Mouse (Mus musculus): ENCODE data around the gene D1Pas1. TPM values are rescaled to one million over a fixed set of nuclear protein-coding genes. Genes with fewer than 3 reads are reported as not detected.

D1Pas1 gene
- total RNA-seq, 1 experiment = 13.9 TPM

DNA sequence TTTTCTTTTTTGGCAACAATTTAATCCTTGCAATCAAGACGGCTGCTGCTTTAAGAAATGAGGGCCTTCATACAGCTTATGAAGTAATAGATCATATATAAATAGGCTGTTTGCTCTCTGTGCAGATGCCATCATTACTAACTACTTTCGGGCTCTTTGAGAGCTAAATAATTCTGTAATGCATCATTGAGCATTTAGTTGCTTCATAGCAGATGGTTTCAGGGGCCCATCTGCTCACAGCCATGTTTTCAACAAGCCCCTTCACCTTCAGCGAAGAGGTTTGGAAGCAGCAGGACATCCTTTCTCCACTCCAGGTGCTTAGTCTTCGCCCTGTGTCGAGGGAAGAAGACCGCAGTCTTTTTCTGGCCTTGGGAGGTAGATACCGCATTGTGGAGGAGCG, 12.2 kb downstream of the D1Pas1 start:
- Histone ChIP-seq H3K9ac (ENCODE audit: insufficient read depth, low read depth, low read length, poor library complexity, severe bottlenecking) (no peak overlapping the region), H3K36me3 (ENCODE audit: control insufficient read depth, insufficient read depth, low read length, poor library complexity, severe bottlenecking) (no peaks in the 10 kb centered on the region), H3K27ac (ENCODE audit: insufficient read depth, low read depth, low read length, poor library complexity, severe bottlenecking) (no peak overlapping the region), H3K4me1 (ENCODE audit: control insufficient read depth in 2 of 2, insufficient read depth in 2 of 2, low read length in 2 of 2, poor library complexity in 1 of 2) (peaks cover 0 to 7% of the 10 kb centered on the region in 2 experiments; a peak in 1 of 4 replicates), H3K9me3 (ENCODE audit: control insufficient read depth, insufficient read depth, low read depth, low read length) (no peaks in the 10 kb centered on the region), H3K4me3 (ENCODE audit: insufficient read depth in 1 of 2, low read depth in 1 of 2, low read length in 2 of 2, poor library complexity in 1 of 2, severe bottlenecking in 1 of 2) (no peak overlapping the region)
- in situ Hi-C loops (cut with MboI; ENCODE audit: low sequenced_read_pairs in 2 of 2, unreplicated experiment in 2 of 2) = no loop called here
- no peak for DNase-seq (ENCODE audit: low read depth, low spot score)
- TF ChIP-seq ZNF384 (IDR thresholded peaks at IDR 0.05; ENCODE audit: low read depth, low read length) (no peak), MAFK (IDR thresholded peaks at IDR 0.05; ENCODE audit: insufficient read depth, low read depth, low read length) (no peak), ZC3H11A (IDR thresholded peaks at IDR 0.05; ENCODE audit: borderline replicate concordance, low read depth, low read length) (no peak), HCFC1 (IDR thresholded peaks at IDR 0.05; ENCODE audit: borderline replicate concordance, insufficient read depth, low read length) (no peak), CHD2 (IDR thresholded peaks at IDR 0.05; ENCODE audit: low read depth, low read length) (no peak)

DNA sequence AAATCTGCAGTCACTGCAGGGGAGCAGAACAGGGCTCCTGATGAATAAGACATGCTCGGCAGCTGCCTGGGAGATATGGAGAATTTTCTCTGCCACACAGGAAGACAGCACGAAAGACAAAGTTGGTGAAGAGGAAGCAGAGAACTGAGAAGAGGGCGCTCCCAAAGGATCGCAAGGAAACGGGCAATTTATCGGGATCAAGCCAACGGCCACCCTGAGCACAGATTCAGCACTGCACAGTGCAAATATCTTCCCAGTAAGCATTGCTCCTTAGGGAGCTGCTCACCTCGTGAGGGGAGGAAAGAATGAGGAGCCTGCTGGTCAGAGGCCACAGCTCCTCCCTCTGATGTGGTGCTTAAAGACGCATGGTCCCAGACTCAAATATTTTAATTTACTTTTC, 13.3 kb downstream of the D1Pas1 start:
- no peak for TF ChIP-seq ZC3H11A (IDR thresholded peaks at IDR 0.05; ENCODE audit: borderline replicate concordance, low read depth, low read length)
- no peak for TF ChIP-seq HCFC1 (IDR thresholded peaks at IDR 0.05; ENCODE audit: borderline replicate concordance, insufficient read depth, low read length)
- TF ChIP-seq MAFK (IDR thresholded peaks at IDR 0.05; ENCODE audit: insufficient read depth, low read depth, low read length) = no peak
- no peak for TF ChIP-seq ZNF384 (IDR thresholded peaks at IDR 0.05; ENCODE audit: low read depth, low read length)
- no peak for TF ChIP-seq CHD2 (IDR thresholded peaks at IDR 0.05; ENCODE audit: low read depth, low read length)
- no peak for DNase-seq (ENCODE audit: low read depth, low spot score)
- in situ Hi-C loops (cut with MboI; ENCODE audit: low sequenced_read_pairs in 2 of 2, unreplicated experiment in 2 of 2) = no loop called here
- Histone ChIP-seq H3K4me1 (ENCODE audit: control insufficient read depth in 2 of 2, insufficient read depth in 2 of 2, low read length in 2 of 2, poor library complexity in 1 of 2) (peaks cover 0 to 3% of the 10 kb centered on the region in 2 experiments; a peak in 1 of 4 replicates), H3K9ac (ENCODE audit: insufficient read depth, low read depth, low read length, poor library complexity, severe bottlenecking) (no peak overlapping the region), H3K36me3 (ENCODE audit: control insufficient read depth, insufficient read depth, low read length, poor library complexity, severe bottlenecking) (no peaks in the 10 kb centered on the region), H3K27ac (ENCODE audit: insufficient read depth, low read depth, low read length, poor library complexity, severe bottlenecking) (no peak overlapping the region), H3K4me3 (ENCODE audit: insufficient read depth in 1 of 2, low read depth in 1 of 2, low read length in 2 of 2, poor library complexity in 1 of 2, severe bottlenecking in 1 of 2) (no peak overlapping the region), H3K9me3 (ENCODE audit: control insufficient read depth, insufficient read depth, low read depth, low read length) (no peaks in the 10 kb centered on the region)

DNA sequence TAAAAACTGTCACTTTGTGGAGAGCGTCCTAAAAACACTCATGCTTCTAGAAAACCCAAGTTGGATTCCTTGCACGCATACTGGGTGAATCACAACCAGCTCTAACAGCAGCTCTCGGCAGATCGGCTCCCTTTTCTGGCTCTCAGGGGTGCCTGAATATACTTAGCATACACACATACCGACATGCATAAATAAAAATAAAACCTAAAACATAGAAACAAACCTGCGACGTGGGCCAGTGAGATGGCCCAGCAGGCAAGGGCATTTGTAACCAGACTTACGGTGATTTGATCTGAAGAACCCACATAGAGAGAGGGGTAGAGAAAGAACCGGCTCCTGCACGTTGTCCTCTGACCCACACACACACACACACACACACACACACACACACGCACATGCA, 17.9 kb downstream of the D1Pas1 start:
- no peak overlapping the region for H3K9ac ChIP-seq (ENCODE audit: insufficient read depth, low read depth, low read length, poor library complexity, severe bottlenecking)
- no peaks in the 10 kb centered on the region for H3K36me3 ChIP-seq (ENCODE audit: control insufficient read depth, insufficient read depth, low read length, poor library complexity, severe bottlenecking)
- in situ Hi-C loops (cut with MboI; ENCODE audit: low sequenced_read_pairs in 2 of 2, unreplicated experiment in 2 of 2) = no loop called here
- no peaks in the 10 kb centered on the region for H3K4me1 ChIP-seq (ENCODE audit: control insufficient read depth in 2 of 2, insufficient read depth in 2 of 2, low read length in 2 of 2, poor library complexity in 1 of 2)
- H3K4me3 ChIP-seq (ENCODE audit: insufficient read depth in 1 of 2, low read depth in 1 of 2, low read length in 2 of 2, poor library complexity in 1 of 2, severe bottlenecking in 1 of 2) = no peak overlapping the region
- H3K27ac ChIP-seq (ENCODE audit: insufficient read depth, low read depth, low read length, poor library complexity, severe bottlenecking) = no peak overlapping the region
- DNase-seq (ENCODE audit: low read depth, low spot score) = no peak
- TF ChIP-seq HCFC1 (IDR thresholded peaks at IDR 0.05; ENCODE audit: borderline replicate concordance, insufficient read depth, low read length) = no peak
- no peak for TF ChIP-seq ZNF384 (IDR thresholded peaks at IDR 0.05; ENCODE audit: low read depth, low read length)
- no peak for TF ChIP-seq CHD2 (IDR thresholded peaks at IDR 0.05; ENCODE audit: low read depth, low read length)
- TF ChIP-seq MAFK (IDR thresholded peaks at IDR 0.05; ENCODE audit: insufficient read depth, low read depth, low read length) = no peak
- no peak for TF ChIP-seq ZC3H11A (IDR thresholded peaks at IDR 0.05; ENCODE audit: borderline replicate concordance, low read depth, low read length)
- H3K9me3 ChIP-seq (ENCODE audit: control insufficient read depth, insufficient read depth, low read depth, low read length) = no peaks in the 10 kb centered on the region

GRCm38 (mm10) chr1:186986086-186986485, 18.9 kb downstream of the D1Pas1 start:
- in situ Hi-C loops (cut with MboI; ENCODE audit: low sequenced_read_pairs in 2 of 2, unreplicated experiment in 2 of 2) = no loop called here
- no peak for TF ChIP-seq CHD2 (IDR thresholded peaks at IDR 0.05; ENCODE audit: low read depth, low read length)
- TF ChIP-seq ZC3H11A (IDR thresholded peaks at IDR 0.05; ENCODE audit: borderline replicate concordance, low read depth, low read length) = no peak
- no peak for TF ChIP-seq MAFK (IDR thresholded peaks at IDR 0.05; ENCODE audit: insufficient read depth, low read depth, low read length)
- TF ChIP-seq ZNF384 (IDR thresholded peaks at IDR 0.05; ENCODE audit: low read depth, low read length) = no peak
- TF ChIP-seq HCFC1 (IDR thresholded peaks at IDR 0.05; ENCODE audit: borderline replicate concordance, insufficient read depth, low read length) = no peak
- no peak for DNase-seq (ENCODE audit: low read depth, low spot score)
- H3K4me3 ChIP-seq (ENCODE audit: insufficient read depth in 1 of 2, low read depth in 1 of 2, low read length in 2 of 2, poor library complexity in 1 of 2, severe bottlenecking in 1 of 2) = no peak overlapping the region
- H3K9me3 ChIP-seq (ENCODE audit: control insufficient read depth, insufficient read depth, low read depth, low read length) = no peaks in the 10 kb centered on the region
- H3K4me1 ChIP-seq (ENCODE audit: control insufficient read depth in 2 of 2, insufficient read depth in 2 of 2, low read length in 2 of 2, poor library complexity in 1 of 2) = no peaks in the 10 kb centered on the region
- no peaks in the 10 kb centered on the region for H3K36me3 ChIP-seq (ENCODE audit: control insufficient read depth, insufficient read depth, low read length, poor library complexity, severe bottlenecking)
- H3K9ac ChIP-seq (ENCODE audit: insufficient read depth, low read depth, low read length, poor library complexity, severe bottlenecking) = no peak overlapping the region
- H3K27ac ChIP-seq (ENCODE audit: insufficient read depth, low read depth, low read length, poor library complexity, severe bottlenecking) = no peak overlapping the region

- Histone ChIP-seq H3K36me3 (ENCODE audit: control insufficient read depth, insufficient read depth, low read length, poor library complexity, severe bottlenecking) (no peaks in the 10 kb centered on the region), H3K4me3 (ENCODE audit: insufficient read depth in 1 of 2, low read depth in 1 of 2, low read length in 2 of 2, poor library complexity in 1 of 2, severe bottlenecking in 1 of 2) (no peak overlapping the region), H3K9me3 (ENCODE audit: control insufficient read depth, insufficient read depth, low read depth, low read length) (no peaks in the 10 kb centered on the region), H3K27ac (ENCODE audit: insufficient read depth, low read depth, low read length, poor library complexity, severe bottlenecking) (no peak overlapping the region), H3K9ac (ENCODE audit: insufficient read depth, low read depth, low read length, poor library complexity, severe bottlenecking) (no peak overlapping the region), H3K4me1 (ENCODE audit: control insufficient read depth in 2 of 2, insufficient read depth in 2 of 2, low read length in 2 of 2, poor library complexity in 1 of 2) (no peaks in the 10 kb centered on the region)
- in situ Hi-C loops (cut with MboI; ENCODE audit: low sequenced_read_pairs in 2 of 2, unreplicated experiment in 2 of 2) = no loop called here
- no peak for TF ChIP-seq HCFC1 (IDR thresholded peaks at IDR 0.05; ENCODE audit: borderline replicate concordance, insufficient read depth, low read length)
- no peak for TF ChIP-seq ZNF384 (IDR thresholded peaks at IDR 0.05; ENCODE audit: low read depth, low read length)
- TF ChIP-seq CHD2 (IDR thresholded peaks at IDR 0.05; ENCODE audit: low read depth, low read length) = no peak
- no peak for TF ChIP-seq ZC3H11A (IDR thresholded peaks at IDR 0.05; ENCODE audit: borderline replicate concordance, low read depth, low read length)
- no peak for TF ChIP-seq MAFK (IDR thresholded peaks at IDR 0.05; ENCODE audit: insufficient read depth, low read depth, low read length)
- DNase-seq (ENCODE audit: low read depth, low spot score) = no peak
Measured at GRCm38 (mm10) chr1:186986506-186986905, 19.3 kb downstream of the D1Pas1 start.

Data from ES-E14 (cell line).